Mouse (Mus musculus): ENCODE measurements around the gene Tll1.
"Not testable (repeated sequence)": the region's sequence is repeated elsewhere in the genome, so short reads cannot be mapped to it uniquely, and the experiment has no call there.

The Tll1 gene

DNA sequence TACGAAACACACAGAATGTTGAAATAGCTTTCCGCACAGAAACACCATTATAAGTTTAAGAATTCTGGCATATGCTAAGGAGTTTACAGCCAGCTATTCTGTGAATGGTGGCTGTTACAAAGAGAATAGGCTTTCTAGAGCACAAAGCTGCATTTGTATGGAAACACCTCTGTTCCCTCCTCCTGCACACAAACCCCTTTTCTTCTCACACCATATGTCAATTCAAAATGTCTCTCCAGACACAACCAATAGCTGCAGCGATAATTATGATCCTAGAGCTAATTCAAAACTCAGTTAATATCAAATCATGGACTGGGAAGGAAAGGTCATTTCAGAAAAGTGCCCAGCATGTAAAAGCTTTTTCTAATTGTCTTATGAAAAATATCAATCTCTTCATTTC is 157.5 kb downstream of the Tll1 start:
- DNase-seq, result no peak

- DNase-seq, result no peak
Measured at GRCm38 (mm10) chr8:64047963-64048505, 158.0 kb downstream of the Tll1 start.

GRCm38 (mm10) chr8:64041303-64041884 is 164.7 kb downstream of the Tll1 start:
- DNase-seq, result no peak

- DNase-seq, result no peak
Measured at GRCm38 (mm10) chr8:64030672-64031385, 175.2 kb downstream of the Tll1 start.

GRCm38 (mm10) chr8:64030081-64030480 is 176.0 kb downstream of the Tll1 start:
- no peak for DNase-seq

DNA sequence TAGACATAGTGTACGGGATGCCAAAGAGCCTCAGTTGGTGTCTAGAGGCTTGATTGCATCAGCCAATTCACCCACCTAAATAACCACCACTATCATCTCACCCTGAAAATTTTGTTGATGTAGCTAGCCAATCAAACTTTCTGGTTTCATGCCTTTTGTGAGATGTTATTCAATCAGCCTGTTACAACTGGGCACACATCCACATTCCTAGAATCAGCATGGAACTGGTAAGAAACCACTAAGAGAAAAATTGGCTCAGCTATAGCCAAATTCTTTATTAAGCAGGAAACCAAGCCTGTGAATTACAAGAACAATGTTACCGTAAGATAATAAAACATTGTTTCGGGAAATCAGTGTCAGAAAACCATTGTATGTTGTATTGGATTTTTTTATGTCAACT is 176.5 kb downstream of the Tll1 start:
- DNase-seq, result no peak

- no peak for DNase-seq
Measured at GRCm38 (mm10) chr8:64024359-64024758, 181.7 kb downstream of the Tll1 start.

- DNase-seq, result no peak
Measured at GRCm38 (mm10) chr8:64023579-64023978, 182.5 kb downstream of the Tll1 start.

GRCm38 (mm10) chr8:64023027-64023426 is 183.0 kb downstream of the Tll1 start:
- no peak for DNase-seq

- not testable (repeated sequence) for DNase-seq
Measured at GRCm38 (mm10) chr8:63970612-63971391, 235.3 kb downstream of the Tll1 start.

Data from kidney, adult 11 months (tissue).